Mouse (Mus musculus): ENCODE data around the gene Gm28269. TPM values are rescaled to one million over a fixed set of nuclear protein-coding genes. Genes with fewer than 3 reads are reported as not detected.

Gene Gm28269
- polyA plus RNA-seq (2015; fragmentation: Nextera tagmentation; extraction: Ambion mirVana): not detected in 2 replicates

- no peaks in the 10 kb centered on the region for H3K9me3 ChIP-seq
- H3K27me3 ChIP-seq: no peaks in the 10 kb centered on the region
- no peak within 1 kb of the TSS for H3K4me3 ChIP-seq
- no peak within 1 kb of the TSS for H3K9ac ChIP-seq
- ATAC-seq (ENCODE audit: low FRiP score, low read depth): no peak
- H3K36me3 ChIP-seq: no peaks in the 10 kb centered on the region
- no peak within 1 kb of the TSS for H3K4me2 ChIP-seq
- no peaks in the 10 kb centered on the region for H3K4me1 ChIP-seq (replicated peaks)
- no peak within 1 kb of the TSS for H3K27ac ChIP-seq (replicated peaks)
Measured at GRCm38 (mm10) chrX:21744997-21745396, at the start of gene Gm28269. Gene Gm28269 (minus strand): TSS chrX:21745097.

- Histone ChIP-seq H3K4me3 (no peak overlapping the region), H3K36me3 (no peaks in the 10 kb centered on the region), H3K4me1 (replicated peaks) (no peaks in the 10 kb centered on the region), H3K27me3 (no peaks in the 10 kb centered on the region), H3K27ac (replicated peaks) (no peak overlapping the region), H3K9ac (no peak overlapping the region), H3K9me3 (no peaks in the 10 kb centered on the region), H3K4me2 (no peak overlapping the region)
- no peak for ATAC-seq (ENCODE audit: low FRiP score, low read depth)
- WGBS: 93% methylated on average over 2 of the region's 2 CpGs
Measured at GRCm38 (mm10) chrX:21716885-21717284, 28.0 kb downstream of the Gm28269 start.

GRCm38 (mm10) chrX:21715293-21715692 lies 29.6 kb downstream of the Gm28269 start:
- no peaks in the 10 kb centered on the region for H3K27me3 ChIP-seq
- no peak overlapping the region for H3K27ac ChIP-seq (replicated peaks)
- 71% methylated on average over 5 of the region's 5 CpGs for WGBS
- ATAC-seq (ENCODE audit: low FRiP score, low read depth): no peak
- no peaks in the 10 kb centered on the region for H3K9me3 ChIP-seq
- H3K9ac ChIP-seq: no peak overlapping the region
- H3K4me3 ChIP-seq: no peak overlapping the region
- H3K4me2 ChIP-seq: no peak overlapping the region
- no peaks in the 10 kb centered on the region for H3K4me1 ChIP-seq (replicated peaks)
- no peaks in the 10 kb centered on the region for H3K36me3 ChIP-seq

- WGBS: 73% methylated on average over 7 of the region's 7 CpGs
- H3K9me3 ChIP-seq: no peaks in the 10 kb centered on the region
- H3K27ac ChIP-seq (replicated peaks): no peak within 1 kb of the TSS
- no peaks in the 10 kb centered on the region for H3K4me1 ChIP-seq (replicated peaks)
- H3K4me3 ChIP-seq: no peak within 1 kb of the TSS
- no peaks in the 10 kb centered on the region for H3K27me3 ChIP-seq
- H3K36me3 ChIP-seq: no peaks in the 10 kb centered on the region
- no peak for ATAC-seq (ENCODE audit: low FRiP score, low read depth)
- no peak within 1 kb of the TSS for H3K4me2 ChIP-seq
- H3K9ac ChIP-seq: no peak within 1 kb of the TSS
Measured at GRCm38 (mm10) chrX:21714829-21715228, 30.1 kb downstream of the Gm28269 start, which contains the start of gene Slc6a14. Gene Slc6a14 (plus strand): TSS chrX:21714896.

GRCm38 (mm10) chrX:21704470-21704869 lies 40.4 kb downstream of the Gm28269 start:
- no peaks in the 10 kb centered on the region for H3K4me1 ChIP-seq (replicated peaks)
- H3K27ac ChIP-seq (replicated peaks): no peak overlapping the region
- H3K4me2 ChIP-seq: no peak overlapping the region
- H3K27me3 ChIP-seq: no peaks in the 10 kb centered on the region
- H3K36me3 ChIP-seq: no peaks in the 10 kb centered on the region
- H3K4me3 ChIP-seq: no peak overlapping the region
- WGBS: 32% methylated on average over 1 of the region's 1 CpGs
- ATAC-seq (ENCODE audit: low FRiP score, low read depth): no peak
- H3K9me3 ChIP-seq: no peaks in the 10 kb centered on the region
- H3K9ac ChIP-seq: no peak overlapping the region

GRCm38 (mm10) chrX:21701646-21702045 lies 43.3 kb downstream of the Gm28269 start:
- H3K4me2 ChIP-seq: no peak overlapping the region
- no peaks in the 10 kb centered on the region for H3K9me3 ChIP-seq
- no peaks in the 10 kb centered on the region for H3K36me3 ChIP-seq
- no peaks in the 10 kb centered on the region for H3K4me1 ChIP-seq (replicated peaks)
- no peak overlapping the region for H3K4me3 ChIP-seq
- 77% methylated on average over 4 of the region's 4 CpGs for WGBS
- no peak for ATAC-seq (ENCODE audit: low FRiP score, low read depth)
- no peak overlapping the region for H3K27ac ChIP-seq (replicated peaks)
- no peak overlapping the region for H3K9ac ChIP-seq
- H3K27me3 ChIP-seq: no peaks in the 10 kb centered on the region

- WGBS: 88% methylated on average over 3 of the region's 3 CpGs
- Histone ChIP-seq H3K9me3 (no peaks in the 10 kb centered on the region), H3K27ac (replicated peaks) (no peak overlapping the region), H3K4me1 (replicated peaks) (no peaks in the 10 kb centered on the region), H3K9ac (no peak overlapping the region), H3K4me3 (no peak overlapping the region), H3K27me3 (no peaks in the 10 kb centered on the region), H3K36me3 (no peaks in the 10 kb centered on the region), H3K4me2 (no peak overlapping the region)
- ATAC-seq (ENCODE audit: low FRiP score, low read depth): no peak
Measured at GRCm38 (mm10) chrX:21695687-21696086, 49.2 kb downstream of the Gm28269 start.

GRCm38 (mm10) chrX:21695220-21695619 lies 49.7 kb downstream of the Gm28269 start:
- Histone ChIP-seq H3K36me3 (no peaks in the 10 kb centered on the region), H3K4me2 (no peak overlapping the region), H3K27me3 (no peaks in the 10 kb centered on the region), H3K4me3 (no peak overlapping the region), H3K9ac (no peak overlapping the region), H3K4me1 (replicated peaks) (no peaks in the 10 kb centered on the region), H3K27ac (replicated peaks) (no peak overlapping the region), H3K9me3 (no peaks in the 10 kb centered on the region)
- ATAC-seq (ENCODE audit: low FRiP score, low read depth): no peak
- WGBS: 72% methylated on average over 6 of the region's 6 CpGs

Other genes starting within 250 kb of the Gm28269 start
- gene Slc6a14, start 30.2 kb downstream of the Gm28269 start, polyA plus RNA-seq (2015; fragmentation: Nextera tagmentation; extraction: Ambion mirVana): not detected in 2 replicates

Measured in hindbrain, embryonic 15.5 days (tissue).